Mouse (Mus musculus): ENCODE data around the gene Mmrn1.

The Mmrn1 gene

GRCm38 (mm10) chr6:60993386-60994108 lies 68.8 kb downstream of the Mmrn1 start:
- no peak for DNase-seq (ENCODE audit: low spot score in 2 of 2)

GRCm38 (mm10) chr6:60994114-60994513 lies 69.3 kb downstream of the Mmrn1 start:
- no peak for DNase-seq (ENCODE audit: low spot score in 2 of 2)

- DNase-seq (ENCODE audit: low spot score in 2 of 2), result no peak
Measured at GRCm38 (mm10) chr6:60994521-60994920, 69.7 kb downstream of the Mmrn1 start.

- no peak for DNase-seq (ENCODE audit: low spot score in 2 of 2)
Measured at GRCm38 (mm10) chr6:60995596-60995995, 70.8 kb downstream of the Mmrn1 start.

- DNase-seq (ENCODE audit: low spot score in 2 of 2), result no peak
Measured at GRCm38 (mm10) chr6:60996328-60996727, 71.6 kb downstream of the Mmrn1 start.

GRCm38 (mm10) chr6:61001003-61001790 lies 76.4 kb downstream of the Mmrn1 start:
- no peak for DNase-seq (ENCODE audit: low spot score in 2 of 2)

GRCm38 (mm10) chr6:61003916-61004765 lies 79.4 kb downstream of the Mmrn1 start:
- DNase-seq (ENCODE audit: low spot score in 2 of 2), result no peak

GRCm38 (mm10) chr6:61013780-61014179 lies 89.0 kb downstream of the Mmrn1 start:
- DNase-seq (ENCODE audit: low spot score in 2 of 2), result no peak

GRCm38 (mm10) chr6:61019689-61020088 lies 94.9 kb downstream of the Mmrn1 start:
- no peak for DNase-seq (ENCODE audit: low spot score in 2 of 2)

- no peak for DNase-seq (ENCODE audit: low spot score in 2 of 2)
Measured at GRCm38 (mm10) chr6:61020995-61021394, 96.2 kb downstream of the Mmrn1 start.

- no peak for DNase-seq (ENCODE audit: low spot score in 2 of 2)
Measured at GRCm38 (mm10) chr6:61033251-61033650, 108.5 kb downstream of the Mmrn1 start.
